Mouse (Mus musculus): ENCODE data around the gene Adap1. TPM values are rescaled to one million over a fixed set of nuclear protein-coding genes. Genes with fewer than 3 reads are reported as not detected.
"Not testable (repeated sequence)": the region's sequence is repeated elsewhere in the genome, so short reads cannot be mapped to it uniquely, and the experiment has no call there.

The Adap1 gene
- total and polyA plus RNA-seq, 3 experiments, result 1.5 to 2.8 (median 1.7) TPM

GRCm38 (mm10) chr5:139338403-139338802 lies 13.0 kb upstream of the Adap1 start:
- H3K9ac ChIP-seq (ENCODE audit: low read depth, low read length), result no peak overlapping the region
- H3K36me3 ChIP-seq (ENCODE audit: control insufficient read depth, insufficient read depth, low read length), result no peaks in the 10 kb centered on the region
- TF ChIP-seq EP300 (IDR thresholded peaks at IDR 0.05; ENCODE audit: insufficient read depth, low read depth, low read length), result no peak
- TF ChIP-seq POLR2A (IDR thresholded peaks at IDR 0.05; ENCODE audit: insufficient read depth, low read depth, low read length), result no peak
- no peak for TF ChIP-seq CTCF (IDR thresholded peaks at IDR 0.05)
- H3K4me3 ChIP-seq, result no peak overlapping the region
- WGBS, result 39% methylated on average over 3 of the region's 3 CpGs
- no peaks in the 10 kb centered on the region for H3K79me2 ChIP-seq (replicated peaks; ENCODE audit: control insufficient read depth, insufficient read depth, low read length)
- H3K27me3 ChIP-seq (ENCODE audit: control insufficient read depth, insufficient read depth, low read length), result no peaks in the 10 kb centered on the region
- DNase-seq, result peak in 1 of 2 experiments; percentile 28
- H3K4me1 ChIP-seq (ENCODE audit: control insufficient read depth, insufficient read depth, low read length), result no peaks in the 10 kb centered on the region; the same call in 1 of the 2 replicates
- H3K27ac ChIP-seq, result peak overlapping the region; percentile 29
- intact Hi-C loops (cut with DNase I), result no loop called here

DNA sequence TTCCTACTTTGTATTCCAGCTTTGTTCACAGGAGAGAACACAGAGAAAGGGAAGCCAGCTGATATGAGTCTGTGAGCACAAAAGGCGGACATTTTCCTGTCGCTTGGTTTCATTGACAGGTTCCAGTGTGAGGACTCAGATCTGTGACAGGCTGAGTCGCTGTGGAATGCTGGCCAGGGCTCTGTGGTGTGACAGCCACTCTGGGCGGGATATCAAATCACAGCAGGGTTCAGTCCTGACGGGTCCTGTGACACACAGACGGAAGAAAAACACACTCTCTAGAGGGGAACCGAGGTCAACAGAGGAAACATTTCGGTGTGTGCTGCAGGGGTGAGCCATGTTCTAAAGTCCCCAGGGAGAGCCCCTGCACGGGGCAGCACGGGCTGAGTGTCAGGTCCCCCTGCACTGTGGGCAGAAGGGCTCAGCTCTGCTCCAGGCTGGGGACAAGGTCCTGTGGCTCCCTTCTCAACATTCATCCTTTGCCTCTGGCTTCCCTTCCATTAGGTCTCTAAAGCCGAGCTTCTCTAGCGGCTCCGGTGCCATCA lies 12.5 kb upstream of the Adap1 start:
- TF ChIP-seq EP300 (IDR thresholded peaks at IDR 0.05; ENCODE audit: insufficient read depth, low read depth, low read length), result no peak
- no peak for TF ChIP-seq POLR2A (IDR thresholded peaks at IDR 0.05; ENCODE audit: insufficient read depth, low read depth, low read length)
- no peak for TF ChIP-seq CTCF (IDR thresholded peaks at IDR 0.05)
- H3K4me3 ChIP-seq, result no peak overlapping the region
- no peaks in the 10 kb centered on the region for H3K27me3 ChIP-seq (ENCODE audit: control insufficient read depth, insufficient read depth, low read length)
- H3K27ac ChIP-seq, result peak overlapping the region; percentile 47
- no peaks in the 10 kb centered on the region for H3K36me3 ChIP-seq (ENCODE audit: control insufficient read depth, insufficient read depth, low read length)
- WGBS, result 25% methylated on average over 13 of the region's 13 CpGs
- no peaks in the 10 kb centered on the region for H3K79me2 ChIP-seq (replicated peaks; ENCODE audit: control insufficient read depth, insufficient read depth, low read length)
- intact Hi-C loops (cut with DNase I), result loop anchor here (2.0 kb wide), 1 partner anchor 17 kb away; no protein-coding TSS in a partner anchor
- H3K4me1 ChIP-seq (ENCODE audit: control insufficient read depth, insufficient read depth, low read length), result no peaks in the 10 kb centered on the region; the same call in 1 of the 2 replicates
- peak in 1 of 2 experiments; percentile 30 for DNase-seq
- no peak overlapping the region for H3K9ac ChIP-seq (ENCODE audit: low read depth, low read length)

- TF ChIP-seq EP300 (IDR thresholded peaks at IDR 0.05; ENCODE audit: insufficient read depth, low read depth, low read length) (no peak), POLR2A (IDR thresholded peaks at IDR 0.05; ENCODE audit: insufficient read depth, low read depth, low read length) (no peak), CTCF (IDR thresholded peaks at IDR 0.05) (no peak)
- Histone ChIP-seq H3K4me1 (ENCODE audit: control insufficient read depth, insufficient read depth, low read length) (no peaks in the 10 kb centered on the region; the same call in 1 of the 2 replicates), H3K27me3 (ENCODE audit: control insufficient read depth, insufficient read depth, low read length) (no peaks in the 10 kb centered on the region), H3K27ac (no peak overlapping the region), H3K79me2 (replicated peaks; ENCODE audit: control insufficient read depth, insufficient read depth, low read length) (no peaks in the 10 kb centered on the region), H3K4me3 (no peak overlapping the region), H3K36me3 (ENCODE audit: control insufficient read depth, insufficient read depth, low read length) (no peaks in the 10 kb centered on the region), H3K9ac (ENCODE audit: low read depth, low read length) (no peak overlapping the region)
- 92% methylated on average over 4 of the region's 4 CpGs for WGBS
- no peak for DNase-seq
- intact Hi-C loops (cut with DNase I), result loop anchor here (2.0 kb wide), 1 partner anchor 19 kb away; no protein-coding TSS in a partner anchor
These were observed 10.2 kb upstream of the Adap1 start for GRCm38 (mm10) chr5:139335634-139336033.

DNA sequence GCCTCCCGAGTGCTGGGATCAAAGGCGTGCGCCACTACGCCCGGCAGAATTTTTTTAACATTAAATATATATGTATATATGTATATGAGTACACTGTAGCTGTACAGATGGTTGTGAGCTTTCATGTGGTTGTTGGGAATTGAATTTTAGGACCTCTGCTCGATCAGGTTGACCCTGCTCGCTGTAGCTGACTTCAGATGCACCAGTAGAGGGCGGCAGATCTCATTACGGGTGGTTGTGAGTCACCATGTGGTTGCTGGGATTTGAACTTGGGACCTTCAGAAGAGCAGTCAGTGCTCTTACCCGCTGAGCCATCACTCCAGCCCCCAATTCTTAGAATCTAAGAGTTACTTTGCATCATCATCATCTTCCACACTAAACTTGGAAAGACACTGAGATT lies 9.0 kb upstream of the Adap1 start:
- H3K36me3 ChIP-seq (ENCODE audit: control insufficient read depth, insufficient read depth, low read length); H3K4me1 ChIP-seq (ENCODE audit: control insufficient read depth, insufficient read depth, low read length); H3K27me3 ChIP-seq (ENCODE audit: control insufficient read depth, insufficient read depth, low read length); H3K79me2 ChIP-seq (replicated peaks; ENCODE audit: control insufficient read depth, insufficient read depth, low read length); H3K27ac ChIP-seq; DNase-seq; H3K4me3 ChIP-seq; intact Hi-C loops (cut with DNase I); H3K9ac ChIP-seq (ENCODE audit: low read depth, low read length): not testable (repeated sequence)
- WGBS, result 87% methylated on average over 10 of the region's 10 CpGs
- TF ChIP-seq CTCF (IDR thresholded peaks at IDR 0.05), result peak; percentile 35

DNA sequence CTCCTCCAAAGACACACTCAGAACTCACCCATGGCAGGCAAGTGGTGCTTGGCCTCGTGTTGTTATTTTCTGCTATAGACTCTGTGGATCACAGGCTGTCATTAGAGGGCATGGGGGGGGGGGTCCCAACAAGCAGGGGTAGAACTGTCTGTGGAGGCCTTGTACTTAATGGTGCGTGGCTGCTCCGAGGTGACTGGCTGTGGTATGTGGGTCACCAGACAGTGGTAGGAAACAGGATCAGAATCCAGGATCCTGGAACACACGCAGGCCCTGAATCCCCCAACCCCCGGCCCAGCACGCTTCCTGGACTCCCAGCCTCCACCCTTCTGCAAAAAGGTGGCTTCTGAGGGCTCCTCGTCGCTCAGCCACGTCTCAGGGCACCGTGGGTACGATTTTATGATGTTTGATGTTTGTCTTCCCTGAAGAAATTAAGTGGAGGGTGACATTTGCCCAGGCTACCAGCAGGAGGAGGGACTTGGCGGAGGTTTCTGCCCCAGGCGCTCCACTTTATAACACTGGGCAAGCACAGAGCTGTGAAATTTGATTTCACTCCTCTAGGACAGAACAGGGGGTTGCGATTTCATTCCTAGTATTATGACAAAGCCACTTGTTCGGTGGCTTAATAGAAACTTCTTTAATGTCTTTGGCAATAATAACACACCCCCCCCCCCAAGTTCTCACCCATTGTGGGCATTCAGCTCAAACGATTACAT lies 8.0 kb upstream of the Adap1 start:
- WGBS, result 85% methylated on average over 16 of the region's 16 CpGs
- H3K27me3 ChIP-seq (ENCODE audit: control insufficient read depth, insufficient read depth, low read length), result no peaks in the 10 kb centered on the region
- no peaks in the 10 kb centered on the region for H3K4me1 ChIP-seq (ENCODE audit: control insufficient read depth, insufficient read depth, low read length)
- intact Hi-C loops (cut with DNase I), result no loop called here
- DNase-seq, result no peak
- H3K9ac ChIP-seq (ENCODE audit: low read depth, low read length), result no peak overlapping the region
- no peaks in the 10 kb centered on the region for H3K79me2 ChIP-seq (replicated peaks; ENCODE audit: control insufficient read depth, insufficient read depth, low read length)
- no peak overlapping the region for H3K27ac ChIP-seq
- H3K4me3 ChIP-seq, result no peak overlapping the region
- H3K36me3 ChIP-seq (ENCODE audit: control insufficient read depth, insufficient read depth, low read length), result no peaks in the 10 kb centered on the region
- TF ChIP-seq EP300 (IDR thresholded peaks at IDR 0.05; ENCODE audit: insufficient read depth, low read depth, low read length) (no peak), CTCF (IDR thresholded peaks at IDR 0.05) (0 out of 2 replicates have a peak, but pooled peaks have one; percentile 7)

DNA sequence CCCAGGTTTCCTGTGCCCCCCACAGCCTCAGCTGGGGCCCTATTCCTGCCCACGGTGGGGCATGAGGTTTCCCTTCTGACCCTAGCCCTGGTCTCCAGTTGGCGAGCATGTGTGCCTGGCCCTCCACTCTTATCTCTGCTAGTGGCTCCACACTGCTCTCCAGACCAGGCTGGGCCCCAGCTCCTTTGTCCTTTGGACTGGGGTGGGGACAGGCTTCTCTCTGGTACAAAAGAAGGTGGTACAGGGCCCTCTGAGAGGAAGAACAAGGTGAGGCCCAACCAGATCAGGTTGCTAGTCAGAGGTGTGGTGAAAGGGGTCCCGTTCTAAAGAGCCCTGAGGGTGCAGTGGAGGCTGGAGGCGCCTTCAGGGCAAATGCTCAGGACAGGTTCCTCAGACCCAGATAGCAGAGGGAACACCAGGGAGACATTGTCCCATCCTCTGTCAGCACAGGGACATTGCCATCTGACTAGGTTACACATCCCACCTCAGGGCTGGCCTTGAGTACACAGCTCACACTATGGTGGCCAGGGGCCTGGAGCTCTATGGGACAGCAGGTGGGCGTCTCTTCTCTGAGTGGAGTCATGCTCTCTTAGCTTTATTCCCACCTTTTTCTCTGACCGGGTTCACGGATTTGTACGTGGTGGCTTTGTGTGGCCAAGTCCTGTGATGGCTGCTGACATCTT lies 7.3 kb upstream of the Adap1 start:
- intact Hi-C loops (cut with DNase I), result no loop called here
- WGBS, result 77% methylated on average over 8 of the region's 8 CpGs
- Histone ChIP-seq H3K4me3 (no peak overlapping the region), H3K27me3 (ENCODE audit: control insufficient read depth, insufficient read depth, low read length) (no peaks in the 10 kb centered on the region), H3K9ac (ENCODE audit: low read depth, low read length) (no peak overlapping the region), H3K4me1 (ENCODE audit: control insufficient read depth, insufficient read depth, low read length) (no peaks in the 10 kb centered on the region), H3K36me3 (ENCODE audit: control insufficient read depth, insufficient read depth, low read length) (no peaks in the 10 kb centered on the region), H3K27ac (no peak overlapping the region), H3K79me2 (replicated peaks; ENCODE audit: control insufficient read depth, insufficient read depth, low read length) (no peaks in the 10 kb centered on the region)
- DNase-seq, result no peak
- TF ChIP-seq EP300 (IDR thresholded peaks at IDR 0.05; ENCODE audit: insufficient read depth, low read depth, low read length) (no peak), CTCF (IDR thresholded peaks at IDR 0.05) (no peak), POLR2A (IDR thresholded peaks at IDR 0.05; ENCODE audit: insufficient read depth, low read depth, low read length) (no peak)

Data from heart, adult 2 months (tissue).